Mouse (Mus musculus) splenic B cell, adult 2 months (primary cell): Measurements from ENCODE around the gene Eps15l1.

Source experiments
- DNase-seq: peaks from one replicate; pipeline ENCODE4 v3.0.0-alpha.2; 2011; ENCODE audit warnings: low read depth, low spot score
- H3K27me3 ChIP-seq: 2 replicates; pipeline ENCODE4 v1.6.1; 2012; ENCODE audit warnings: mild to moderate bottlenecking, low read length, moderate library complexity, mixed read lengths; ENCODE audit not compliant: control insufficient read depth, poor library complexity, insufficient read depth, severe bottlenecking
- H3K36me3 ChIP-seq: 2 replicates; pipeline ENCODE4 v1.6.1; 2012; ENCODE audit warnings: mild to moderate bottlenecking, low read length, moderate library complexity, mixed read lengths; ENCODE audit not compliant: control insufficient read depth, poor library complexity, insufficient read depth, severe bottlenecking

Gene Eps15l1

GRCm38 (mm10) chr8:72376900-72377299 is 44.4 kb downstream of the Eps15l1 start:
- Histone ChIP-seq H3K36me3 (peaks cover 8% of the 10 kb centered on the region), H3K27me3 (no peaks in the 10 kb centered on the region)
- no peak for DNase-seq

GRCm38 (mm10) chr8:72376309-72376708 is 45.0 kb downstream of the Eps15l1 start:
- Histone ChIP-seq H3K27me3 (no peaks in the 10 kb centered on the region), H3K36me3 (peaks cover 8% of the 10 kb centered on the region)
- no peak for DNase-seq

GRCm38 (mm10) chr8:72375161-72375560 is 46.1 kb downstream of the Eps15l1 start:
- H3K27me3 ChIP-seq, result no peaks in the 10 kb centered on the region
- H3K36me3 ChIP-seq, result peaks cover 8% of the 10 kb centered on the region
- DNase-seq, result no peak

GRCm38 (mm10) chr8:72372311-72372710 is 48.9 kb downstream of the Eps15l1 start:
- DNase-seq, result no peak
- no peaks in the 10 kb centered on the region for H3K27me3 ChIP-seq
- peaks cover 2% of the 10 kb centered on the region for H3K36me3 ChIP-seq

GRCm38 (mm10) chr8:72371356-72371755 is 49.9 kb downstream of the Eps15l1 start:
- H3K27me3 ChIP-seq, result no peaks in the 10 kb centered on the region
- no peak for DNase-seq
- peaks cover 2% of the 10 kb centered on the region for H3K36me3 ChIP-seq

- H3K27me3 ChIP-seq, result no peaks in the 10 kb centered on the region
- no peak for DNase-seq
- peaks cover 2% of the 10 kb centered on the region; the same call in 1 of the 2 replicates for H3K36me3 ChIP-seq
Observed at GRCm38 (mm10) chr8:72366435-72366834, 54.8 kb downstream of the Eps15l1 start.

GRCm38 (mm10) chr8:72365826-72366225 is 55.4 kb downstream of the Eps15l1 start:
- Histone ChIP-seq H3K27me3 (no peaks in the 10 kb centered on the region), H3K36me3 (peaks cover 2% of the 10 kb centered on the region; the same call in 1 of the 2 replicates)
- DNase-seq, result peak; percentile 93

GRCm38 (mm10) chr8:72365016-72365415 is 56.2 kb downstream of the Eps15l1 start:
- peaks cover 2% of the 10 kb centered on the region; the same call in 1 of the 2 replicates for H3K36me3 ChIP-seq
- peak; percentile 66 for DNase-seq
- H3K27me3 ChIP-seq, result no peaks in the 10 kb centered on the region

GRCm38 (mm10) chr8:72363457-72363856 is 57.8 kb downstream of the Eps15l1 start:
- Histone ChIP-seq H3K36me3 (peaks cover 2% of the 10 kb centered on the region; the same call in 1 of the 2 replicates), H3K27me3 (no peaks in the 10 kb centered on the region)
- DNase-seq, result peak; percentile 43

GRCm38 (mm10) chr8:72362754-72363153 is 58.5 kb downstream of the Eps15l1 start:
- no peak for DNase-seq

GRCm38 (mm10) chr8:72360162-72360561 is 61.1 kb downstream of the Eps15l1 start:
- DNase-seq, result peak; percentile 68
- H3K36me3 ChIP-seq, result no peaks in the 10 kb centered on the region
- no peaks in the 10 kb centered on the region for H3K27me3 ChIP-seq

More at GRCm38 (mm10) chr8:72362754-72363153, 58.5 kb downstream of the Eps15l1 start:
- Histone ChIP-seq H3K36me3 (peaks cover 2% of the 10 kb centered on the region; the same call in 1 of the 2 replicates), H3K27me3 (no peaks in the 10 kb centered on the region)

GRCm38 (mm10) chr8:72356593-72356992 is 64.7 kb downstream of the Eps15l1 start:
- Histone ChIP-seq H3K36me3 (no peaks in the 10 kb centered on the region), H3K27me3 (no peaks in the 10 kb centered on the region)
- peak; percentile 57 for DNase-seq

GRCm38 (mm10) chr8:72354272-72354671 is 67.0 kb downstream of the Eps15l1 start:
- DNase-seq, result peak; percentile 80
- H3K27me3 ChIP-seq, result no peaks in the 10 kb centered on the region
- H3K36me3 ChIP-seq, result no peaks in the 10 kb centered on the region

GRCm38 (mm10) chr8:72353700-72354045 is 67.6 kb downstream of the Eps15l1 start:
- H3K27me3 ChIP-seq, result no peaks in the 10 kb centered on the region
- no peak for DNase-seq
- H3K36me3 ChIP-seq, result no peaks in the 10 kb centered on the region

GRCm38 (mm10) chr8:72352951-72353699 is 68.1 kb downstream of the Eps15l1 start:
- Histone ChIP-seq H3K36me3 (no peaks in the 10 kb centered on the region), H3K27me3 (no peaks in the 10 kb centered on the region)
- no peak for DNase-seq
